Mouse (Mus musculus) splenic B cell, adult 2 months (primary cell): Measurements from ENCODE around the gene Slc6a17.

ENCODE experiments used
- DNase-seq: peaks from one replicate; pipeline ENCODE4 v3.0.0-alpha.2; 2011; ENCODE audit warnings: low read depth, low spot score
- H3K27me3 ChIP-seq: 2 replicates; pipeline ENCODE4 v1.6.1; 2012; ENCODE audit warnings: mild to moderate bottlenecking, low read length, moderate library complexity, mixed read lengths; ENCODE audit not compliant: control insufficient read depth, poor library complexity, insufficient read depth, severe bottlenecking
- H3K36me3 ChIP-seq: 2 replicates; pipeline ENCODE4 v1.6.1; 2012; ENCODE audit warnings: mild to moderate bottlenecking, low read length, moderate library complexity, mixed read lengths; ENCODE audit not compliant: control insufficient read depth, poor library complexity, insufficient read depth, severe bottlenecking

Gene Slc6a17

DNA sequence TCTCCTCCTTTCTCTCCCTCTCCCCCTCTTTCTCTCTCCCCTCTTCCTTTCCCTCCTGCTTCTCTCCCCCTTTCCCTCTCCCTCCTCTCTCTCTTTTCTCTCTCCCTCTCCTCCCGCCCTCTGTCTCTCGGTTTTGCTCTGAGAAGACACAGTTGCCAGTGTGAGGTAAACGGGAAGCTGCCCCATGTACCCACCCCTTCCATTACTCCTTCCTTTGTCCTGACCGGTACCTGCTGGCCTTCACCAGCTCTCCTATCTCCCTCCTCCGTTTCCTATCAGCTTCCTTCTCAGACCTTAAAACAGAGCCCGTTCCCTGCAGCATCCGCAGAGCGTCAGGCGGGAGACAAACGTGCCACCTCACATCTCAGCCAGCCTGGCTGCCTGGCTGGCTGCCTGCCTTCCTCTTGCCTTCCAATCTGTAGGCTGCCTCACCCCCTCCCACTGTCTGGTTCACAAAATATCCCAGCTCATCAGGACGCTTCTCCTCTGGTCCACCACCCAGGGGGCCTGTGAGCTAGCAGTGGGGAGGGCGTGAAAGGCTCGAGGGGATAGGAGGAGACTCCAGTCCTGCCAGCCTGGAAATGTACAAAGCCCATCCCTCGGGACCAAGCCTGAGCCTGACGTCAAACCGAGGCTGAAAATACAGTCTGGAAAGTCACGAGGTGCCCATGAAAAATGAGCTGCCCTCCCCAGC is 19.1 kb upstream of the Slc6a17 start:
- Histone ChIP-seq H3K27me3 (no peaks in the 10 kb centered on the region), H3K36me3 (no peaks in the 10 kb centered on the region)
- DNase-seq: no peak

DNA sequence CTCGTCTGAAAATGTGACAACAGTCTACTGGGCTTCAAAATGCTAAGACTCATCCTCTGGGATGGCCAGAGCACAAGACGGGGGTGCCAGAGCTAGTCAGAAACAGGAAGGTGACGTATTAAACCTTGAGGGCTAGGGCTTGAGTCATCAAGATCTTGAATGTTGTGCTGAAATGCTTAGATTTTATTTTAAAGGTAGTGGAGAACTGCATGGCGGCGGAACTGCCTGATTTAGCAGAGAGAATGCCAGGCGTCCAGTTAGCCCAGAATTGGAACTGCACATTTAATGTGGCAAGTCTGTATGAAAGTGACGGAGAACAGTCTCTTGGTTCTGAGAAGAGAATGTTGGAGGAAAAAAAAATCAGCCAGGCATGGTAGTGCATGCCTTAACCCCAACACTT is 17.1 kb upstream of the Slc6a17 start:
- no peak for DNase-seq
- no peaks in the 10 kb centered on the region for H3K27me3 ChIP-seq

DNA sequence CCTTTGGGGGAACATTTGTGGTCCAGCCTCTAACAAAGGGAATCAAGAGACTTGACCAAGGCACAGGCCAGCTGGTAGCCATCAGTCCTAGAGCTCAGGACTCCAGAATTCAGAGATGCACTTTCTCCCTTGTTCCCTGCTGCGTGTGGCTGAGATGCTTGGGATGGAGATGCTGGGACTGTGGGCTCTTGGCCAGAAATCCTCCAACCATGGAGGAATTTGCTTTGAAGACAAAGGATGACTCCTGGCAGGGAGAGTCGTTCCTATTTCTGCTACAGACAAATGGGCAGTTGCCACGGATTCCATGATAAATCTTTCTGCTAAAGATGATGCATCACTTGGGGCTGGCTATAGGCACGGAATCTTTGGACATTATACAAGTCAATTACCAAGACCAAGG is 15.7 kb upstream of the Slc6a17 start:
- Histone ChIP-seq H3K27me3 (no peaks in the 10 kb centered on the region), H3K36me3 (no peaks in the 10 kb centered on the region)
- no peak for DNase-seq

More for the DNA sequence above, 17.1 kb upstream of the Slc6a17 start:
- H3K36me3 ChIP-seq: no peaks in the 10 kb centered on the region

DNA sequence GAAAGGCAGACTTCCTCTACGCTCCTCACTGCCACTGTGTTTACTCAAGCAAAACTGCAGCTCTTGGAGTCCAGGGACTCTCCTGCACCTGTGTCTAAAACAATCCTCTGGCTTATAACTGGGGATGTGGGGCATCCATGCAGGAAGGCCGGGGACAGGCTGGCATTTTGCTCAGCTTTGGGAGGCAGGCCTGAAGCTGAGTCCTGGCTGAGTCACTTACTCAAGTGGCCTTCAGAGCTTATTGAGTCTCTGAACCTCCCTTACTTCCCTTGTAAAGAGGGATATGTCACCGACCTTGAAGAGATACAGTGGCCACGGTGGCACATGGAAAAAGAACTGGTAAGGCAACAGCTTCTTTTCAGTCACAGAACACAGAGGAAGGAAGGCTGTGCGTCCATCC is 12.8 kb upstream of the Slc6a17 start:
- no peak for DNase-seq
- H3K36me3 ChIP-seq: no peaks in the 10 kb centered on the region
- H3K27me3 ChIP-seq: no peaks in the 10 kb centered on the region

DNA sequence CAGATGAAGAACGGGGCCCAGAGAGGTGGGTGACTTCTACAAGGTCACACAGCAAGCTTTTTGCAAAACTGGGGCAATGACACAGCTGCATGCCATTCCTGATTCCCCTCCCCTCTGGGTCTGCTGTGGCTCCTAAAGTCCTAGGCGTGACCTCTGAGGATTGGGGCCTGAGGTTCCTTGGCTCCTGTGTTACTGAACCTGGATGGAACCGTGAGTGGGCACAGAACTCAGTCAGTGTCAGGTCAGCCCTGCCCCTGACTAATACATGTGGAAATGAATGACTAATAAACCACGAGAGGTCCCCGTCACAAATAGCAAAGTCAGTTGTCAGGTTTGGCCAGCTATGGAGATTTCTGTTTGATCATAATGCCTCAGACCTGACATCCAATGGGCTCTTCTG is 11.4 kb upstream of the Slc6a17 start:
- H3K36me3 ChIP-seq: no peaks in the 10 kb centered on the region
- DNase-seq: no peak
- no peaks in the 10 kb centered on the region for H3K27me3 ChIP-seq

DNA sequence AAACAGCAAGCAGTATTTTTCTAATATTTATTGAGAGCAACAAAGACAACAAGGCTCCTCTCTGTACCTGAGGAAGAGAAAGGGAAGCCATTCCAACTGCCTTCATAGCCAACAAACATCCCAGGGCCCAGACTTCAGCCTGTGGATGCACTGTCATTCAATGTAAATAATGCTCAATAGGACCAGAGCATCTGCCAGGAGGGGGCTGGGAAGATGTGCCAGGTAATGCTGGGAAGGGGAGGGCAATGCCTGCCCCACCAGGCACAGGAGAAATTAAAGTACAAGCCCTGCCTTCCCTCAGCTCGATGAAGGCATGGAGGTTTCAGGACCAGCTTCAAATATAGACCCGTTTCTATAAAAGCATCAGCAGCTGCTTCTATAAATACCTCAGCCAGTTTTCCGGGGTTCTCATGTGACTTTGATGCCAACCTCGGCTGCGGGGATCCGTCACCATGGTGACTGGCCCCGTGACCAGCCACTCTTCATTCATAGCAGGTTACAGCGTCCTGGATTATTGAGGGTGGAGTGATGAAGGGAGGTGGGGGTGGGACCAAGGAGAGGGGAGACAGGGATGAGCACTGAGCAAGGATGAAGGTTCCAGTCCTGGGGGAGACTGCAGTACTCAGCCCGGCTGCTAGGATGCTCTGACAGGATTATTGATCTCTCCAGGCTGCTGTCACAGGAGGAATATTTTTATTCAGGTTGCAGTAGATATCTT is 10.7 kb upstream of the Slc6a17 start:
- no peaks in the 10 kb centered on the region for H3K36me3 ChIP-seq
- no peaks in the 10 kb centered on the region for H3K27me3 ChIP-seq
- no peak for DNase-seq

DNA sequence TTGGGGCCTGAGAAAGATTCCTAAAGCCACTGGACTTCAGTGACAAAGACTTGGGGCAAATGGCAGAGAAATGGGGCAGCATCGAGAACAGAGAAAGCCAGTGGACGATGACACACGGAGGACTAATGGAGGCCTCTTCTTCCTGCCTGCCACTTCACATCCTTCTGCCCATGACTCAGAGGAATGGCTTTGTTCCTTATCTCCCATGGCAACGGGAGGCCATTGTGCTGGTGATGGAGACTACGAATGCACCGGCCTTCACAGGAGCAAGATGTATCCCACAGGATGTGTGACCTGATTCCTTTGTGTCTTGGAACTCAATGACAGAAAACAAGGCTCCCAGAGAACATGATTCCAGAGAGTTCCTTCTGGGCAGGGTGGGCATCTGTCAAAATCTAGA is 6.7 kb upstream of the Slc6a17 start:
- Histone ChIP-seq H3K36me3 (no peaks in the 10 kb centered on the region), H3K27me3 (no peaks in the 10 kb centered on the region)
- no peak for DNase-seq

DNA sequence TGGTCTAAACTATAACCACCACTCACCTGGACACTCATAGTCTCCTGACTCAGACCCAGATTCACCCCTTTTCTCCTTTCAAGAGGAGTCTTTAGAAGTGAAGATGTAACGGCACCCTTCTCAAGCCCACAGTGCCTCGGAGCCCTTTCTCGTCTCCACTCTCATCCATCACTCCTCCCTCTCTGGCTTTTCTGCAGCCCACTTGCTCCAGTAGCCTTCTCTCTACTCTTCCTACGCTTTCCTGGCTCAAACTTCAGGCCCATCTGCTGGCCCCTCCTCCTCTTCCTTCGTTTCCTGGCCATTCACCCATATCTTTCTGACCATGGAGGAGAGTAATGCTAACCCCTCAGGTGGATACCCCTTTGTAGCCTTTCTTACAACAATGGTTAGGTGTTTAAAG is 3.1 kb upstream of the Slc6a17 start:
- no peak for DNase-seq
- H3K27me3 ChIP-seq: no peaks in the 10 kb centered on the region

DNA sequence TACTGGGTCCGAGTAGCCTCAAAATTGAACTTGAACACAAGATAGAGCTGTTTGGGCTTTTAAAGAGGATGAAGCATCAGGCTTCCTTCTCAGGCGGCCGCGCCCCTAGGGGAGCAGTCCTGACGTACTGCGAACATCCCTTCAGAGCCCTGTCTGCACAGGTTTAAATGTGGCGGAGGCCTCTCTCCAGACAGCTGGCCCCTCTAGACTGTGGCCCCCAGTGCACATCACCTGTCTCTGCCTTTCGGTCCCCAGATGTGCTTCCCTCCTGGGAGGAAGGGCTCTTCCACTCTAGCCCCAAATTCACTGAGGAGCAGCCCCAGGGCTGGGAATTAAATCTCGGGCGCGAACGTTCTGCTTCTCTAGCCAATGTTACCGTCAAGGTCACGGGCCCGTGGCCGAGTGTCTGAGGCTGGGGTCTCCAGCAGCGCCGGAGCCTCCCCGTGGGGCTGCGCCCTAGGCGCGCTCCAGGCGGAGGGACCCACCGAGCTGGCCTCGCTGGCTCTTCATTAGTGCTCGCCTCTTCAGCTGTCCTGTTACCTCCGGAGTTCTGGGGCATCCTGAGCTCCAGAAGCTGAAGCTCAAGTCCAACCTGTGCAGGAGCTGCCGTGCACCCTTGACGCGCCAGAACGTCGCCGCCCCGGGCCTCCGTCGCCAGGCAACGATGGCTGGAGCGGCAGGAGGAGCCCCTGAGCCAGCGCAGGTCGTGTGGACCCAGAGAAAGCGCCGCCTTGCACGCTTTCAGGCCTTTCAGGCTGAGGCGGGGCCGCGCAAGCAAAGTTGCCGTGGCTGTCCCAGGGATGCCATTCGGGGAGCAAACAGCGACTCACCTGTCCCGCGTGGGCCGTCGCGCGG is 815 bp downstream of the Slc6a17 start:
- Histone ChIP-seq H3K36me3 (no peaks in the 10 kb centered on the region), H3K27me3 (no peaks in the 10 kb centered on the region)
- no peak for DNase-seq

More for the DNA sequence above, 3.1 kb upstream of the Slc6a17 start:
- no peaks in the 10 kb centered on the region for H3K36me3 ChIP-seq

DNA sequence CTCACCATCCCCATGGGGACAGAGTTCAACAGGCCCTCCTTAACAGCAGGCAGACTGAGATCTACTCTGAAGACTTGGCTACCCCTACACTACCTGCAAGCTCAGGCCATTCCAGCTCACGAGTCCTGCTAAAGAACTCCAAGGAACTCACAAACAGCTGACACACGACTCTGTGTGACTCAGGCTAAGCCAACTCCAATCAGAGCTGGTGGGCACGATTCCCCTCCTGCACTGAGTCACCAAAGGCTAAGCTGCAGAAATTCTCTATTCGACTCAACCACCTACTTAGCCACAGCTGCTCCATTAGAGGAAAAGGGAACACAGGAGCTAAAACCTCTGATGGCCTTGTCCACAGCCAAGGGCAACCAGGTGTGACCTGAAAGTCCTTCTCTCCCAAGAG is 1.8 kb downstream of the Slc6a17 start:
- H3K27me3 ChIP-seq: no peaks in the 10 kb centered on the region
- H3K36me3 ChIP-seq: no peaks in the 10 kb centered on the region
- no peak for DNase-seq

DNA sequence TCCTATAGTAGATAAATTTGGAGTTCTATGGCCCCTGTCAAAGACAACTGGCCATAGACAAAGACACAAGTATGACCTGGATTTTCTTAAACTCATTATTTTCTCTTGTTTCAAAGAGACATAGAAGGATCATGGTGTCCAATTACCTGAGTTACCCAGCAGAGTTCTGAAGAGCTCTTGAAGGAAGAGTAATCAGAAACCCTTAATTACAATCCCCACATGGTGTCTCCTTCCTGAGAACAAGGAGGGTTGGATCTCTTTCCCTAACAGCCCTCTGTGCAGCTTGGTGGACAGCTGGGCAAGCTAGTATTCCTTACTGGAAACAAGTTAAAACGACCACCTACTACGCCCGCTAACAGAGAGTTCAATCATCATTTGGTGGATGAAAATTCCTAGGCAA is 6.4 kb downstream of the Slc6a17 start:
- Histone ChIP-seq H3K27me3 (no peaks in the 10 kb centered on the region), H3K36me3 (no peaks in the 10 kb centered on the region)
- no peak for DNase-seq

DNA sequence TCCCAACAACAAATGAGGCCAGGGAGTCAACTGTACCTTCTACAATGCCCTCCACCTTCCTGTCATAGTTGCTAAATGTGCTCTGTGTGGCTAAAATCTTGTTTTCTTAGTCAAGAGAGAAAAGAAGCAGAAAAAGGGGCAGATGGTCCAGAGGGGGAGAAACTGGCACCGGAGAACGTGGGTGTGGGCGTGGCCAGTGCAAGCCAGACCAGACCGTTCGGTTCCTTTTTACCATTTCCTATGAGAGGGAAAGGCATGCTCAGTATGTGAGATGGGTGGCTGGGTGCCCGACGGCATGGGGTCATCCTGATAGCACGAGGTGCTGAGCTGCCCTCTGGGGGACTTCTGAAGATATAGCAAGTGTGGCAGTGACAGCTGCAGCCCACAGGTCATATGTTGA is 9.1 kb downstream of the Slc6a17 start:
- Histone ChIP-seq H3K36me3 (no peaks in the 10 kb centered on the region), H3K27me3 (no peaks in the 10 kb centered on the region)
- DNase-seq: no peak

DNA sequence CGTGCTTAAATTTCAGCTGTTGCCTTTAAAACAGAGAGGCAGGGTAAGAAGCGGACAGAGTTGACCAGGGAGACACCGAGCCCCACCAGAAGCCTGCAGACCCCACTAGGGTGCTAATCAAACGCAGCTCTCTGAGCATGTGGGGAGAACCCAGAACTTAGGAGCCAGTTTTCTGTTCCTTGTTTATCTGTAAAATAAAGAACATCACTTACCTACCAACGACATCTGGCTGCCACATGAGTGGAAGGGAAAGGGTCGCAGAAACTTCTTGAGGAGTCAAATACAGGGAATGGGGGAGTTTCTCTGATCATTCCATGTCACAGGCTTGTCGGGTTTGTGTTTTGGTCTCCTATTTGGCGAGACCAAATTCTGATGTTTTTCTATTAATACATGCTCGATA is 9.9 kb downstream of the Slc6a17 start:
- Histone ChIP-seq H3K27me3 (no peaks in the 10 kb centered on the region), H3K36me3 (no peaks in the 10 kb centered on the region)
- no peak for DNase-seq

DNA sequence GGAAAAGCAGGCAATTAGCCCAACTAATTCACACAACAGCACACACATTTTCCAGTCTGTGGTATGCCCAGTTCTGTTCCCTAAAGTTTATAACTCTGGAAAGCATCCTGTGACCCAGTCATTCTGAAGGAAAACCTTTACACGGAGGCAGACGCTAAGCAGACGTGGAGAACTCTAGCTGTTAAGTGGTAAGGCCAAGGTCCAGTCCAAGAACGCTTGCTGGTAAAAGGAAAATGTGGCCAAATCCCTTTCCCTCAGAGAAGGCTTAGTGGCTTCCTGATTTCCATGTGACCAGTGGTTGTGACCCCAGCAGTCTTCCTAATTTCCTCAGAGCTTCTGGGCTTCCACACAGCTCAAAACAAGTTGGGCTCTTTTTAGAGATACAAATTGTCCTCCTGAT is 11.3 kb downstream of the Slc6a17 start:
- no peak for DNase-seq
- no peaks in the 10 kb centered on the region for H3K36me3 ChIP-seq
- no peaks in the 10 kb centered on the region for H3K27me3 ChIP-seq
